Comparison of ENCODE assay signal across 1 mouse cellular context in genomic region chr7:103873064-103873463, GRCm38 (mm10).
TF ChIP-seq lines count a peak whose summit lies in the region.

No protein-coding gene starts in this region.

TF ChIP-seq in MEL, 35 proteins besides CTCF, POLR2A, EP300 and RAD21 (continued from another document):
- TF ChIP-seq SMC3 (IDR thresholded peaks at IDR 0.05; ENCODE audit: low read depth, low read length) = peak; percentile 79
- no peak for TF ChIP-seq POLR2AphosphoS5 (IDR thresholded peaks at IDR 0.05; ENCODE audit: borderline replicate concordance, low read depth, low read length)
